Mouse (Mus musculus) R1 (cell line): ENCODE data around the gene Tcf12.

Source experiments
- DNase-seq: peaks from one replicate; pipeline ENCODE4 v3.0.0-alpha.2; 2018; ENCODE audit warnings: low read depth, low spot score

The Tcf12 gene

GRCm38 (mm10) chr9:72111622-72112550, at the start of gene Tcf12:
Tcf12 (minus strand) TSS chr9:72111871.
- DNase-seq = peak; percentile 93

- no peak for DNase-seq
Observed at GRCm38 (mm10) chr9:72158392-72158791, 46.7 kb upstream of the Tcf12 start.

- no peak for DNase-seq
Observed at GRCm38 (mm10) chr9:72157091-72157490, 45.4 kb upstream of the Tcf12 start.

GRCm38 (mm10) chr9:72155250-72156138, 43.8 kb upstream of the Tcf12 start:
- DNase-seq = no peak

- no peak for DNase-seq
Observed at GRCm38 (mm10) chr9:72144148-72144547, 32.5 kb upstream of the Tcf12 start.

GRCm38 (mm10) chr9:72137899-72138298, 26.2 kb upstream of the Tcf12 start:
- peak; percentile 55 for DNase-seq

GRCm38 (mm10) chr9:72133772-72134245, 22.1 kb upstream of the Tcf12 start:
- DNase-seq = no peak

- DNase-seq = peak; percentile 76
Observed at GRCm38 (mm10) chr9:72133089-72133771, 21.6 kb upstream of the Tcf12 start.

GRCm38 (mm10) chr9:72132728-72133088, 21.0 kb upstream of the Tcf12 start:
- DNase-seq = peak; percentile 63

GRCm38 (mm10) chr9:72129884-72130283, 18.2 kb upstream of the Tcf12 start:
- no peak for DNase-seq

- DNase-seq = no peak
Observed at GRCm38 (mm10) chr9:72125442-72125841, 13.8 kb upstream of the Tcf12 start.

- no peak for DNase-seq
Observed at GRCm38 (mm10) chr9:72118490-72118889, 6.8 kb upstream of the Tcf12 start.

GRCm38 (mm10) chr9:72111004-72111621, 558 bp downstream of the Tcf12 start:
- peak; percentile 68 for DNase-seq

- DNase-seq = peak; percentile 77
Observed at GRCm38 (mm10) chr9:72110627-72111003, 1.1 kb downstream of the Tcf12 start.

- no peak for DNase-seq
Observed at GRCm38 (mm10) chr9:72103471-72103870, 8.2 kb downstream of the Tcf12 start.

GRCm38 (mm10) chr9:72099945-72100685, 11.6 kb downstream of the Tcf12 start:
- DNase-seq = no peak

- no peak for DNase-seq
Observed at GRCm38 (mm10) chr9:72098056-72098455, 13.6 kb downstream of the Tcf12 start.

- no peak for DNase-seq
Observed at GRCm38 (mm10) chr9:72097083-72097482, 14.6 kb downstream of the Tcf12 start.

GRCm38 (mm10) chr9:72094675-72095074, 17.0 kb downstream of the Tcf12 start:
- peak; percentile 59 for DNase-seq

- DNase-seq = no peak
Observed at GRCm38 (mm10) chr9:72092191-72092590, 19.5 kb downstream of the Tcf12 start.
